Mouse (Mus musculus): ENCODE measurements around the gene Ablim1. TPM values are rescaled to one million over a fixed set of nuclear protein-coding genes. Genes with fewer than 3 reads are reported as not detected.

The Ablim1 gene
- polyA plus RNA-seq, 1 experiment from 2014 or later = 35.8 TPM

DNA sequence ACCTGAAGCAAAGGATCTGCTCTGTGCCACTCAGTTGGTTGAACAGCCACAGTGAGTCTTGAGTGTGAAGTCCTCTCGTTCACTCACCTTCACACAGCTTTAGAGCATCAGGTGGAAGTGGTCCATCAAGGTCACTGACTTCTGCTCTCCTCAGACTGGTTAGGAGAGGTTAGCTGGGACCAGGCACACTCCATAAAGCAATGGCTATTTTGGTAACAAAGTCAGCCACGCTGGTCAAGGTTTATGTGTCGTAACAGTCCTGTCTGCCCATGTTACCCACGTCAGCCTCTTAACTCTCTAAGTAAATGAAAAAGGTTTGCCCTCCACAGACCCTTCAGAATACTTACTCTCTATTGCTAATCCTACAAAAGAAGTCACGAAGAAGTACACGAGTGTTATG lies 44.0 kb downstream of the Ablim1 start:
- Histone ChIP-seq H3K27ac (no peak overlapping the region), H3K4me2 (no peak overlapping the region), H3K9ac (no peak overlapping the region), H3K4me3 (replicated peaks) (no peak overlapping the region), H3K9me3 (replicated peaks) (no peaks in the 10 kb centered on the region), H3K4me1 (peaks cover 39% of the 10 kb centered on the region), H3K36me3 (no peaks in the 10 kb centered on the region), H3K27me3 (no peaks in the 10 kb centered on the region)
- ATAC-seq (replicated peaks; ENCODE audit: low FRiP score) = no peak
- WGBS = 83% methylated on average over 6 of the region's 6 CpGs

DNA sequence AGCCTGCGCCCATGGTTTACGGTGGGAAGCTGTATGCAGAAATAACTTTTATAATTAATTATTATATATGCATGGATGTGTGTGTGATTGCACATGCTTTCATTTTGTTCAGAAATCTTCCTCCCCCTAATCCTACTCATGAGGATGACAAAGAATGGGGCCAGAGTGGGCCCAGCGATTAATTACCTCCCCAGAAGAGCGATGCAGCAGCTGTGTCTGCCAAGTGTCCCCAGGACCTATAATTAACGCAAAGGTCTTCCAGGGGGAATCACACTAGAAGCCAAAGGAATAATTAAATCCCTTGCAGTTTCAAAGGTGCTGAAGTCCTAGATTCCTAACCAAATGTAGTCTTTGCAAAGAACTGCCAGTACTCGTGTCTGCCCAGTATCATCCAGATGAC lies 44.9 kb downstream of the Ablim1 start:
- no peaks in the 10 kb centered on the region for H3K9me3 ChIP-seq (replicated peaks)
- H3K36me3 ChIP-seq = no peaks in the 10 kb centered on the region
- H3K4me3 ChIP-seq (replicated peaks) = no peak overlapping the region
- no peak overlapping the region for H3K27ac ChIP-seq
- no peak overlapping the region for H3K9ac ChIP-seq
- WGBS = 72% methylated on average over 6 of the region's 6 CpGs
- no peak overlapping the region for H3K4me2 ChIP-seq
- no peaks in the 10 kb centered on the region for H3K27me3 ChIP-seq
- ATAC-seq (replicated peaks; ENCODE audit: low FRiP score) = no peak
- peaks cover 30% of the 10 kb centered on the region for H3K4me1 ChIP-seq

- 65% methylated on average over 5 of the region's 5 CpGs for WGBS
- H3K9me3 ChIP-seq (replicated peaks) = no peaks in the 10 kb centered on the region
- no peak for ATAC-seq (replicated peaks; ENCODE audit: low FRiP score)
Observed at GRCm38 (mm10) chr19:57267531-57267930, 47.2 kb downstream of the Ablim1 start.

DNA sequence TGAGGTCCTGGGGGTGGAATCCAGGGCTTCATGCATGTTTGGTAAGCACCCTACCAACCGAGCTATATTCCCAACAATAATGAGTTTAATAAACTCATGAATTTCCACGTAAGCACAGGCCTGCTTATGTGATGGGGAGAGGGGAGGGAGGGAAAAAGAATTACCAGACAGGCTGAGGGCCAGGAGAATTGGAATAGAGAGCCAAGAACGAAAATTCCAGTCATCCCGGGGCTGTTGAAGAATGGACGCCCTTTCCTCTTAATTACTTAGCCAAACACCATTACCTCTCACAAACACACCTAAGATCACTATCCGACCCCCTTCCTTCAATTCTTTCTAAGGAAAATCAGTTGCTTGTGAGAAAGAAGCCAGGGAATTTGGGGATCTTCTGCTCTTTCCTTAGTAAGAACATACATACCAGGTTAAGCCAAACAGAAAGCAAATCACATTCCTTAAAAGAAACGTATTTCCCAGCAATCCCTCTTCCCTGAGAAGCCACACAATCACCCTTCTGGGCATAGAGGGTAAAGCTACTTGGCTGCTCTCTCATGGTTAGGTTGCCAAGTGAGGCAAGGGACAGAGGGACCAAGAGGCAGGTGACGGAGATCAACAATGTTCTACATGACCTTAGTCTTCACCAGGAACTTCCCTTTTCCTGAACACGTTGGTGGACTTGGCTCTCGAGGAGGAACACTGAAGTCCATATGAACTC lies 48.2 kb downstream of the Ablim1 start:
- H3K9ac ChIP-seq = no peak overlapping the region
- no peak overlapping the region for H3K4me3 ChIP-seq (replicated peaks)
- no peak overlapping the region for H3K4me2 ChIP-seq
- WGBS = 84% methylated on average over 10 of the region's 10 CpGs
- no peaks in the 10 kb centered on the region for H3K27me3 ChIP-seq
- H3K4me1 ChIP-seq = 0 out of 2 replicates have a peak, but pooled peaks cover 11% of the 10 kb centered on the region
- no peak overlapping the region for H3K27ac ChIP-seq
- ATAC-seq (replicated peaks; ENCODE audit: low FRiP score) = no peak
- no peaks in the 10 kb centered on the region for H3K36me3 ChIP-seq
- H3K9me3 ChIP-seq (replicated peaks) = no peaks in the 10 kb centered on the region

More at GRCm38 (mm10) chr19:57267531-57267930, 47.2 kb downstream of the Ablim1 start:
- H3K9ac ChIP-seq = no peak overlapping the region
- H3K27ac ChIP-seq = no peak overlapping the region
- H3K4me3 ChIP-seq (replicated peaks) = no peak overlapping the region
- H3K27me3 ChIP-seq = no peaks in the 10 kb centered on the region
- no peak overlapping the region for H3K4me2 ChIP-seq
- peaks cover 11% of the 10 kb centered on the region for H3K4me1 ChIP-seq
- H3K36me3 ChIP-seq = no peaks in the 10 kb centered on the region

DNA sequence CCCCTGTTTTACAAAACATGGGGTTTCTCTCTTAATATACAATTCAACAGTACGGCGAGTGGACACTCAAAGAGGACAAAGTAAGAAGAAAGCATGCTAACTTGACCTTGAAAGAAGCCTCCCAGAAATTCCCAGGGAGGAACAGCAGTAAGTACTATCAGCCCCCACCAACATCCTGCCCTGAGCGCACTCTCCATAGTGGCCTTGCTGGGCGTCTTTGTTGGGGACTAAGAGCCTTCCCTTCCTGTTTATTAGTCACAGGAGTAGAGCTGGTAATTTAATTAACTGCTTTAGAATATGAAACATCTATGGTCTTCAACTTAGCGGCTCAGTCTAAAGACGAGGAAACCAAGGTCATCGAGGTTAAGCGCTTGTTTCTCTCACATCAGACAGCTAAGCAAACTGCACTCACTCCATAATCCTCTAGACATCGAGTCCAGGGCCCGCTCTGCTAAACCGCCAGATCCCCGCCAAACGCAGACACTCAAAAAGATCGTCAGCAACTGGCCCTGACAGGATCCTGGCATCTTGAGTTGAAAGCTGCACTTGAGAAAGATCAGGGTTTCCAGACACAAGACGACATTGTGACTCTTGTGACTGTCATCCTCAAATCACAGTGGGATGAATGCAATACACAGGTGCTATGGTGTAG lies 50.3 kb downstream of the Ablim1 start:
- no peaks in the 10 kb centered on the region for H3K36me3 ChIP-seq
- H3K9me3 ChIP-seq (replicated peaks) = no peaks in the 10 kb centered on the region
- no peak overlapping the region for H3K27ac ChIP-seq
- no peak for ATAC-seq (replicated peaks; ENCODE audit: low FRiP score)
- WGBS = 64% methylated on average over 15 of the region's 15 CpGs
- no peaks in the 10 kb centered on the region for H3K27me3 ChIP-seq
- 0 out of 2 replicates have a peak, but pooled peaks cover 11% of the 10 kb centered on the region for H3K4me1 ChIP-seq
- no peak overlapping the region for H3K4me3 ChIP-seq (replicated peaks)
- no peak overlapping the region for H3K4me2 ChIP-seq
- H3K9ac ChIP-seq = no peak overlapping the region

DNA sequence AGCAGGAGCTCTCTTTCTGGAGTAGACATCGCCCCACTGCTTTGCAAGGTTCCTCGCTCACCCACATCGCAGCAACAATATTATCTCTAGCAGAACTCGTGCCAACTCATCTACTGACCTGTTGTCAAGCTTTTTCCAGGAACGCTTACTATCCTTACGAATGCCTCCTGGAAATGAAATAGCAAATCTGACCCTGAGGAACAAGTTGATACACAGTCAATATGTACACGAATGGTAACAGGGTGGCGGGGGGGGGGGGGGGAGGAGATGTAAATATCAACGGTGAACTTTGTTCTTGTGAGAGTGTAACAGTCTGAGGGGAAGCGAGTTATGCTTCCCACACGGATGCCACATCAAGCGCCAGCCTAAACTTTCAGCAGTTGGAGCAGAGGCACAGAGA lies 56.9 kb downstream of the Ablim1 start:
- Histone ChIP-seq H3K4me1 (0 out of 2 replicates have a peak, but pooled peaks cover 6% of the 10 kb centered on the region), H3K27ac (no peak overlapping the region), H3K4me2 (no peak overlapping the region), H3K27me3 (no peaks in the 10 kb centered on the region), H3K9ac (no peak overlapping the region), H3K9me3 (replicated peaks) (no peaks in the 10 kb centered on the region), H3K4me3 (replicated peaks) (no peak overlapping the region), H3K36me3 (no peaks in the 10 kb centered on the region)
- no peak for ATAC-seq (replicated peaks; ENCODE audit: low FRiP score)
- 84% methylated on average over 12 of the region's 12 CpGs for WGBS

- Histone ChIP-seq H3K4me1 (0 out of 2 replicates have a peak, but pooled peaks cover 3% of the 10 kb centered on the region), H3K9ac (no peak overlapping the region), H3K27me3 (no peaks in the 10 kb centered on the region), H3K4me2 (no peak overlapping the region), H3K9me3 (replicated peaks) (no peaks in the 10 kb centered on the region), H3K36me3 (no peaks in the 10 kb centered on the region), H3K4me3 (replicated peaks) (no peak overlapping the region), H3K27ac (no peak overlapping the region)
- 65% methylated on average over 9 of the region's 9 CpGs for WGBS
- ATAC-seq (replicated peaks; ENCODE audit: low FRiP score) = no peak
Observed at GRCm38 (mm10) chr19:57256666-57257065, 58.1 kb downstream of the Ablim1 start.

DNA sequence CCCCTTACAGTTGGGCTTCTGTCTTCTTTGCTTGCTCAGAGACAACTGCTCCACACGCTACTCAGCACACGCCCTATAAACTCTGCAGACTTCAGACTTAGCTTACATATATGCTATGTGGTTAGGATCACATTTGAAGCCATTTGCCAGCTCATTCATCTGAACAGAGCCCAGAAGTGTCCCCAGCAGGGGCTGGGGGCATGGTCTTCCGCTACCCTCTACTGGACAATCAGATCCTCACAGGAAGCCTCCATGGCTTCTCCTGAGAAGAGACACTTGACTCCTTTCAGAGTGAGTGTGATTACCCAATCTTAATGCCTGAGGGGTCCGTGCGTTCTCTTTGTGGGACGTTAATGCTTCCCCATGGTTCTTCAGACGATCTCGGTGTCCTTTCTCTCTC lies 59.6 kb downstream of the Ablim1 start:
- H3K27ac ChIP-seq = no peak overlapping the region
- H3K36me3 ChIP-seq = no peaks in the 10 kb centered on the region
- H3K4me1 ChIP-seq = 0 out of 2 replicates have a peak, but pooled peaks cover 3% of the 10 kb centered on the region
- WGBS = 79% methylated on average over 8 of the region's 8 CpGs
- ATAC-seq (replicated peaks; ENCODE audit: low FRiP score) = no peak
- H3K4me2 ChIP-seq = no peak overlapping the region
- H3K27me3 ChIP-seq = no peaks in the 10 kb centered on the region
- no peak overlapping the region for H3K9ac ChIP-seq
- no peaks in the 10 kb centered on the region for H3K9me3 ChIP-seq (replicated peaks)
- H3K4me3 ChIP-seq (replicated peaks) = no peak overlapping the region

DNA sequence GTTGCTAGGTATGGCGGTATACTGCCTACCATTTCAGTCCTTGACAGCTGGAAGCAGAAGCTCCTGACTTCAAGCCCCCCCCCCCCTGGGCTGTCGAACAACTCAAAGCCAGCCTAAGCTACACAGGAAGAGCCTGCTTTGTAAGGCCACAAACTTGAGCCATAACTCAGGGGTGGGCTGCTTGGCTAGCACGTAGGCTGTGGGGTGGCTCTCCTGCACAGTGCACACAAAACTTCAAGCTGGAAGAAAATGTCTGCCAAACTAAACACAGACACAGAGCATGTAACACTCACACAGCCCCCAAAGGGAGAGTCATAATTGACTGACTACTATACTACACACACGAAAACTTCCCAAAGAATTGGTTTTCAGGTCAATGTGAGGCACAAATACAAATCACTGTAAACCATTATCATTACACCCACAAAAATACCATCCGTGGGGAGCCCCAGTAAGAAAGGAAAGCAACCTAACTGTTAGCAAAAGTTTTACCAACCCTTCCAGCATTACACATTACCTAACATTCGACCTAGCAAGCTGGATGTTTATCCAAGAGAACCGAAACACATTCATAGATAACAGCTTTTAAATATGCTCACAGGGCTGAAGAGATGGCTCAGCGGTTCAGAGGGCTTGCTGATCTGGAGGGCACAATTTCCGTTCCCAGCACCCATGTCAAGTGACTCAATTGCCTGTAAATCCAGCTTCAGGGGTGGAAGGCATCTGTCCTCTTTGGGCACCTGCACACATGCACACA lies 61.8 kb downstream of the Ablim1 start:
- 0 out of 2 replicates have a peak, but pooled peaks cover 3% of the 10 kb centered on the region for H3K4me1 ChIP-seq
- H3K9me3 ChIP-seq (replicated peaks) = no peaks in the 10 kb centered on the region
- H3K4me2 ChIP-seq = no peak overlapping the region
- H3K36me3 ChIP-seq = no peaks in the 10 kb centered on the region
- no peak overlapping the region for H3K9ac ChIP-seq
- H3K27me3 ChIP-seq = no peaks in the 10 kb centered on the region
- ATAC-seq (replicated peaks; ENCODE audit: low FRiP score) = no peak; the same call in 1 of the 2 replicates
- H3K27ac ChIP-seq = no peak overlapping the region
- WGBS = 54% methylated on average over 9 of the region's 9 CpGs
- H3K4me3 ChIP-seq (replicated peaks) = no peak overlapping the region

- Histone ChIP-seq H3K27me3 (no peaks in the 10 kb centered on the region), H3K9ac (no peak overlapping the region), H3K36me3 (no peaks in the 10 kb centered on the region), H3K9me3 (replicated peaks) (no peaks in the 10 kb centered on the region), H3K27ac (no peak overlapping the region), H3K4me3 (replicated peaks) (no peak overlapping the region), H3K4me2 (no peak overlapping the region), H3K4me1 (peaks cover 4% of the 10 kb centered on the region; the same call in 1 of the 2 replicates)
- no peak for ATAC-seq (replicated peaks; ENCODE audit: low FRiP score)
- 70% methylated on average over 5 of the region's 5 CpGs for WGBS
Observed at GRCm38 (mm10) chr19:57248781-57249180, 65.9 kb downstream of the Ablim1 start.

GRCm38 (mm10) chr19:57247221-57247620 lies 67.5 kb downstream of the Ablim1 start:
- Histone ChIP-seq H3K9me3 (replicated peaks) (no peaks in the 10 kb centered on the region), H3K36me3 (no peaks in the 10 kb centered on the region), H3K4me3 (replicated peaks) (no peak overlapping the region), H3K9ac (no peak overlapping the region), H3K27me3 (no peaks in the 10 kb centered on the region), H3K4me2 (no peak overlapping the region), H3K27ac (no peak overlapping the region), H3K4me1 (peaks cover 7% of the 10 kb centered on the region; the same call in 1 of the 2 replicates)
- ATAC-seq (replicated peaks; ENCODE audit: low FRiP score) = no peak
- 77% methylated on average over 8 of the region's 8 CpGs for WGBS

DNA sequence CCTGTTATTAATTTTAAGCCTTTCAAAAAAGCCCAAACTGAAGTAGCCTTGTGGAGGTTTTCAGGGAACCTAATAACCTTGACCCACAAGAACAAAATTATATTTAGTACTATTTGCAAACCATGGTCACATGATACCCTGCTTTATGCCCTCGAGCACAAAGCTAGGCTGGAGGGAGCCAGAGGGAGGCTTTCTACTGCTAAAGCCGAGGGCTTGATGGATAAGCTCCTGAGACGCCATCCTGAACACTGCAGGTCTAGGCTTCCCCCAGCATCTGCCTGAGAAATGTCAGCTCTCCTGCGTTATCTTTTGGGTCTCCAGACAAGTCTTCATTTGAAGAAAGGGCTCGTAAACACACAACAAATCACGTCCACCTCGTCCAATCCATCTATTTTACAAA lies 70.4 kb downstream of the Ablim1 start:
- Histone ChIP-seq H3K27me3 (no peaks in the 10 kb centered on the region), H3K9ac (no peak overlapping the region), H3K4me1 (peaks cover 22% of the 10 kb centered on the region), H3K36me3 (no peaks in the 10 kb centered on the region), H3K27ac (no peak overlapping the region), H3K9me3 (replicated peaks) (no peaks in the 10 kb centered on the region), H3K4me3 (replicated peaks) (no peak overlapping the region), H3K4me2 (no peak overlapping the region)
- ATAC-seq (replicated peaks; ENCODE audit: low FRiP score) = no peak
- WGBS = 63% methylated on average over 7 of the region's 7 CpGs
